Mouse (Mus musculus) urinary bladder, postnatal 14 days (tissue): ENCODE measurements around the gene Gm11541.
"Not testable (repeated sequence)": the region's sequence is repeated elsewhere in the genome, so short reads cannot be mapped to it uniquely, and the experiment has no call there.

Experiments
- DNase-seq: peaks from one replicate; pipeline ENCODE4 v3.0.0; 2021; ENCODE audit warnings: low spot score

The Gm11541 gene

DNA sequence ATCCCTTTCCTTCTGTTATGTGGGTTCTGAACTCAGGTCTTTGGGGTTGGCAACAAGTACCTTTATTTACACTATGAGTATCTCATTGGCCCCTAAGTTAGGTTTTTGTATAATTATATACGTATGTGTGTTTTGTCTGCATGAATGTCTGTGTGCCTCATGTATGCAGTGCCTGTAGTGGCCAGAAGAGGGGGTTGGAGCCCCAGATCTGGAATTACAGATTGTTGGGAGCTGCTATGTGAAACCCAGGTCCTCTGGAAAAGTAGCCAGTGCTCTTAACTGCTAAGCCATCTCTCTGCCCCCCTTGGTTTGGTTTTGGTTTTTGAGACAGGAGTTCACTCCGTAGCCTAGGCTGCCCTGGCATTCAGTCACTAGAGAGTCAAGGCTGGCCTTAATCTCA lies 7.2 kb downstream of the Gm11541 start:
- DNase-seq: no peak

DNA sequence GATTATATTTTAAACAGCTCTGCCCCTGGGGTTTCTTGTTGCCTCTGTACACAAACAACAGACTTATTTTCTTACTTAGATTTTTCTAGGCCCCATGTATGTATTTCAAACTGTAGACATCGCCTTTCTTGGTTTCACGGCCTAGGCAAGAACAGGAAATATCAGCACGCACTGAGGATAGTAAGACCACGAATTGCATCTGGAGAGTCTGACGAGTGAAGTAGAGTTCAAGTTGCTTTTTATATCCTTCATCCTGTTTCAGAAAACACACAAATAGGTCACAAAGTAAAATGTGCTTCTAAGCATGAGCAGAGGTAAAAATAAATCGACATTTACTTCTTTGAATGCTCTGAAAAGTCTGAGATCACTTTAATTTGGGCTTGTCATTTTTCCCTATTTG lies 8.8 kb downstream of the Gm11541 start:
- DNase-seq: no peak

DNA sequence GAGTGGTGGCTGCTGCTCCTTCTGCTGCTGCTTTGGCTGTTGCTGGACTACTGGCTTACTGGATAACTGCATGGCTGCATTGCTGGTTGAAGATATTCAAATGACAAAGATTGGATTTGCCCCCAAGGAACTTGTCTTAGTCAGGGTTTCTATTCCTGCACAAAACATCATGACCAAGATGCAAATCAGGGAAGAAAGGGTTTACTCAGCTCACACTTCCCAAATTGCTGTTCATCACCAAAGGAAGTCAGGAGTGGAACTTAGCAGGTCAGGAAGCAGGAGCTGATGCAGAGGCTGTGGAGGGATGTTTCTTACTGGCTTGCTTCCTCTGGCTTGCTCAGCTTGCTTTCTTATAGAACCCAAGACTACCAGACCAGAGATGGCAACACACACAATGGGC lies 11.8 kb downstream of the Gm11541 start:
- DNase-seq: not testable (repeated sequence)

DNA sequence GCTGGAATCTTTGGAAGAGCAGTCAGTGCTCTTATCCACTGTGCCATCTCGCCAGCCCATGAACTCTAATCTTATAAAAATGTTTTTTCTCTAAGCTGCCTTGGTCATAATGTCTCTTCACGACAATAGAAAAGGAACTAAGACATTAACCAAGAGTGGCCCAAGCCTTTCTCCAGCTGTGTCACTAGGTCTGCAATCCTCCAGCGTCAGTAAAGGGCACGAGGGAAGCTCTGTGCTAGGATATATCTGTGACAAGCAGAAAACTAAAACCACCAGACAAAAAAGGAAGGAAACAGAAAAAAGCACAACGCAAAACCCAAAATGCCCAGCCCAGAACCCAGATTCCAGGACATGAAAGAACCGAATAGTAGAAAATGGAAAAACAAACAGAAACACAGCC lies 17.1 kb downstream of the Gm11541 start:
- DNase-seq: no peak

DNA sequence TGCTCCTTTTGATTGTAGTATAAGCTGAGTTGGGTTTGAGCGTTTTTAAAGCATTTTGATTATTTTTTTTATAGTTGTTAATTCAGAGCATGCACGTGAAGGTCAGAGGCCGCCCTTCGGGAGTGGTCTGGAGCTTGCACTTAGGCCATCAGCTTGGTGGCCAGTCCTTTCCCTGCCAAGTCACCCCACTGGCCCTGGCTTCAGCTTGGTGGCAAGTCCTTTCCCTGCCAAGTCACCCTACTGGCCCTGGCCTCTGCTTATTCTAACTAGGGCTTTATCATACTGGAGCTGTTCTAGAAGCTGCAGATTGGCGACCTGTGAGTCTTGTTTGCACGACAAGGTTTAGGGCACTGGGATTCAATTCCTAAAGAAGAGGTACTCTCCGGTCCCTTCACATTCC lies 21.9 kb downstream of the Gm11541 start:
- no peak for DNase-seq

DNA sequence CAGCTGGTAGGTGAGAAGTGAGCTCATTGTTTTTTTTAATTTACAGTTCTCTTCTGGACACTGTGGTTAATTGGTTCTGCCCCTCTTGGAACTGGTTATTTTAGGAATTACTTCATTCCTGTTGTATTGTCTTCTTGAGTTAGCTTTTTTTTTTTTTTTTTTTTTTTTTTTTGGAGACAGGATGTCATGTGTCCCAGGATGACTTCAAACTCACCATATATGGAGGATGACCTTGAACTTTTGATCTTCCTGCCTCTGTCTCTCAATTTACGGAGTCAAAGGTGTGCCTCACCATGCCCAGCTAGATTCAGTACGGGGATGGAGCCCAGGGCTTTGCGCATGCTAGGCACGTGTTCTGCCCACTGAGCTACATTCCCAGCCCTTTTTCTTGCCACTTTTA lies 22.7 kb downstream of the Gm11541 start:
- no peak for DNase-seq

GRCm38 (mm10) chr11:94680639-94681038 lies 23.7 kb downstream of the Gm11541 start:
- DNase-seq: no peak

- no peak for DNase-seq
These were observed 26.6 kb downstream of the Gm11541 start for GRCm38 (mm10) chr11:94677607-94678145.

DNA sequence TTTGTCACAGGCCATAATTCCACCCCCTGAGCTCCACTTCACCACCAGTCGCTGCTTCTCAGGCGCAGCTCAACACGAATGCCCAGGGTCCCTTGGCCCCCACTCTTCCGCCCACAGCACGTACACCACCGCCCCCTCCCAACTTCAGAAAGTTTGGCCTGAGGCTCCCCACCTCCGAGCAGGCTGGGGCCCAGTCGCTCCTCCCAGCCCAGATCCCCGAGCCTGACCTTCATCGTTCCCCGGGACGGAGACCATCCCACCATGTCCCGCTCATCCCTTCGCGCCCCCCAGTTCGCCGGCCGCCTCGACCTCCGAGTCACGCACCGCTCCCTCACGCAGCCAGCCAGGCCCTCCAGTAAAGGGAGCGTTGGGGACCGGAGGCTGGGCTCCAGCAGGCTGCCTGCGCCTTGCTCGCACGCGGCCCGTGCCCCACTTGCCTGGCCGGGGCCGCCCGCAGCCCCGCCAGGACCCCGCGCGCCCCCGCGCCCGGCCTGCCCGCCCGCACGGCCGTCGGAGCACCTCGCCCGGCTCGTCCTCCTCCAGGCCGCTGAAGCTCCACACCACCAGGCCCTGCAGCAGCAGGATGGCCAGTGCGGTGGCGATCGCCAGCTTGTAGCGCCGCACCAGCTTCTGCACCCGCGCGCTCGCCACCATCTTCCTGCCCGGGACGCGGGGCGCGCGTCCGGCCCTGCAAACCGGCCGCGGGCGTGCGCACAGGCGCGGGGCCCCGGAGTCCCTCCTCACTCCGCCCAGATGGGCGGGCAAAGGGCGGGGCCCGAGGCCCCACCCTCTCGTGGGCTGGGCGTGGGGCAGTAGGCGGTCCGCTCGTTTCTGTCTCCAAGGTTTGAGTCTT lies 27.3 kb downstream of the Gm11541 start, which contains the start of gene Xylt2:
Gene Xylt2, minus strand, starts transcription at position 762 of the 853 bp plus-strand sequence.
- DNase-seq: peak; percentile 91

DNA sequence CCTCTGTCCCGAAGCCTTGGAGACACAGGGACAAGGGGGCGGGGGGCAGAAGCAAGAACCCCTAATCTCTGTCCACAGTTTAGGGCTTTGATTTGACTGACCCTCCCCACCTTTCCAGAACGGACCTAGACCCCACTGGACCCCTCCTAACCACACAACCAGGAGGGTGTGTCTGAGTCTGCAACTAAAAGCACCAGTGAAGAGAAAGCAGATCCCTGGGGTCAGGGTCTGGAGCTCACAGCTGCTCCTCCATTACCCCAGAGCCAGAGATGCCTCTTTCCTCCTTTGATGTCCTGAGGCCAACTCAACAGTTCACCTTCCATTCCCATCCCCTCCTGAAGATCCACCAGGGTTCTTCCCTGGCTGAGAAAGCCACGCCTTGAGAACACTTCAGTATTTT lies 28.0 kb downstream of the Gm11541 start:
- no peak for DNase-seq

DNA sequence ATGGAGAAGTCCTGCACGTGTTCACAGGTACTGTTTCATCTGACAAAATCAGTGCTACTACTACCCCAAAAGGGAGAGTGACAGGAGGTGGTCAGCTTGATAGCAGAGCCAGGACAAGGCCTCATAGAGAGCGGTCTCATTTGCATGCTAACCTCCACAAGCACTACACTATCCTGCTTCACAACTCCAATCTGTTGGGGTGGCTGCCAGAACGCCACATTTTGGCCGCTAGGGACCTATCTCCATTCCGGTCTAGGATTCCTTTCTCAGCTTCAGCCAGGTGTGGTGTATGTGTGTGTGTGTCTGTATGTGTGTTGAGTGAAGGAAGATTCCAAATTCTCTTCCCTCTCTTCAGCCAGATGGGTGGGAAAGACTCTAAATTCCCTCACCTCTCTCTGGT lies 28.9 kb downstream of the Gm11541 start:
- peak; percentile 29 for DNase-seq

GRCm38 (mm10) chr11:94674984-94675383 lies 29.3 kb downstream of the Gm11541 start:
- DNase-seq: no peak

DNA sequence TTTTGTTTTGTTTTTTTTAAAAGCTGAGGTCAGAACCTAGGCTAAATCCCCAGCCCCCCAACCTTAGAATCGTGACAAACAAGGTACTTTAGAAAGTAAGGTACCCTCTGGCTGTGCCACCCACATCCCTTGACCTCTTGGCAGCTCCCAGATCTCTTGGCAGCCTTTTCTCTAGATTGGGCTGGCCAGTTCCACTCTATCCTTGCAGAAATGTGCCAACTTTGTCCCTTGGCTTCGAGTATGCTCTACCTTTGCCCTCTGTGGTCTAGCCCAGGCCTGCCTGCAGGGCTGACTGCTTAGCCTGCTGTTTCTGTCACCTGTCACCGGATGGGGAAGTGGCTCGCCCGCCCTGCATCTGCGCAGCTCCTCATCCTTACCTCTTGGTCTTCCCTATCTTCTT lies 39.0 kb downstream of the Gm11541 start:
- DNase-seq: no peak

DNA sequence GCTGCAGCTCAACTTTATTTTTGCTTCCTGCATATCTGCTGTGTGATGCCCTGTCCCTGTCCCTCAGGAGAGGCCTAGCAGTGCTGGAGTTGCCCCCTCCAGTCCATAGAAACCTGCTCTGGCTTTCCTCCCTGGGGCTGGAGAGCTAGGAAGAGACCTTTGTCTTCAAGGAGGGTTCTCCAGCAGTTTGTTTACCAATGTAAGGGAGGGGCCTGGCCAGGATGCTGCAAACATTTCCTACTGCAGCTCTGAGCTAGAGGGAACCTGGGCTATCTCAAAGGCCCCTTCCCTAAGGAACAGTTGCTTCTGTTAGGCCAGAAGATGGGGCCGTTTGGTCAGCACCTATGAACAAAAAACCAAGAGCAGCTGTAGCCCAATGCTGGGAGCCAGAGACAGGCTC lies 43.0 kb downstream of the Gm11541 start:
- no peak for DNase-seq

GRCm38 (mm10) chr11:94653663-94654436 lies 50.4 kb downstream of the Gm11541 start, which contains the start of the genes Mrpl27 and Eme1:
Mrpl27 (plus strand) TSS chr11:94653767.
Eme1 (minus strand) TSS chr11:94653964.
- peak; percentile 84 for DNase-seq

DNA sequence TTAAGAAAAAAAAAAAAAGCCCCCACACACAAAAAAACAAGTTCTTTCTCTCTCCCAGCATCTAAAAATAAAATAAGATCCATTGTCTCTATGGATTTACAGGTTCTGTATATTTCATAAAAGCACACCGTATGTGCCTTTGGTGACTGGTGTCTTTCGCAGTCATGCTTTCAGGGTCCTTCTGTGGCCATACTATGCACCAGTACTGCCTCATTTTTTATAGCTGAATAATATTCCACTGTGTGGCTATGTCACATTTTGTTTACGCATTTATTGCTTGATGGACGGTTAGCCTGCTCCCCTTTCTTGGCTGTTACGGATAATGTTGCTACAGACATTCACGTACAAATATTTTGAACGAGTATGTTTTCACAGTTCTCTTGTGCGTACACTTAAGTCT lies 51.3 kb downstream of the Gm11541 start:
- DNase-seq: no peak

DNA sequence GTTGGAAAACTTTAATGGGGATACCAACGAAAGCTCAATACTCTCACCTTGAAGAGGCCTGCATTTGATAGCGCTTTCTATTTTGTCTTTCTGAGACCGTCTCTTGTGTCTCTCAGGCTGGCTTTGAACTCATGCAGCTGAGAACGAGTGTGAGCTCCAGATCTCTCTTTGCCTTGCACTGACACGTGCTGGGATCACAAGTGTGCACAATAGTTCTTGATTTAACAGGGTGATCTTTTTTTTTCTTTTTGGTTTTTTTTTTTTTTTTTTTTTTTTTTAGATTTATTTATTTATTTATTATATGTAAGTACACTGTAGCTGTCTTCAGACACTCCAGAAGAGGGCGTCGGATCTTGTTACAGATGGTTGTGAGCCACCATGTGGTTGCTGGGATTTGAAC lies 53.1 kb downstream of the Gm11541 start:
- DNase-seq: not testable (repeated sequence)

DNA sequence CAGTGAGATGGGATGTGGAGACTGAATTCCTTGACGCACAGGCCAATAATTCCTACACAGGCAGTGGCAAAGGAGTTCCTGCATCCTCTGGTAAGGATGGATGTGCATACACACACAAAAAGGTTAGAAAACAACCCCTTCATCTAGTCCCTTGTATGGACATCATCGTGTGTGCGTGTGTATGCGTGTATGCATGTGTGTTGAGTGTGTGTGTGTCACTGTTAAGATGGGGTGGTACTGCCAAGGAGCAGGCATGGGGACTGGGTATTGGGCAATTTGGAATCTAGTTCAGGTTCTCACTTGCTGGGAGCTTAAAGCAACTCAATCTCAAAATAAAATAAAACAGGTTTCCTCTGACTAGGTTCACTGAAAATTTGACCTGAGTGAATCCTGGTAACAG lies 57.8 kb downstream of the Gm11541 start:
- no peak for DNase-seq
